Mouse (Mus musculus) frontal cortex, postnatal 36 days (tissue): ENCODE data around the gene Arxes1.
"Not testable (repeated sequence)": the region's sequence is repeated elsewhere in the genome, so short reads cannot be mapped to it uniquely, and the experiment has no call there.

ENCODE experiments used
- DNase-seq, 2 experiments: peaks; one replicate each; pipeline ENCODE4 v3.0.0; 2022; ENCODE audit warnings: low spot score in 2 of 2

Gene Arxes1

GRCm38 (mm10) chrX:136032799-136033763, at the start of gene Arxes1:
TSS of gene Arxes1 (plus strand) at chrX:136033367.
- DNase-seq = peak; percentile 23 to 30

GRCm38 (mm10) chrX:135984539-135985260, 48.5 kb upstream of the Arxes1 start:
- peak in 1 of 2 experiments; percentile 36 for DNase-seq

- DNase-seq = no peak
These were observed 46.9 kb upstream of the Arxes1 start for GRCm38 (mm10) chrX:135986267-135986666.

GRCm38 (mm10) chrX:135990661-135991060, 42.5 kb upstream of the Arxes1 start:
- no peak for DNase-seq

GRCm38 (mm10) chrX:135993192-135993594, 40.0 kb upstream of the Arxes1 start:
- not testable (repeated sequence) for DNase-seq

- DNase-seq = peak in 1 of 2 experiments; percentile 22
These were observed 39.5 kb upstream of the Arxes1 start, which contains the start of gene Arxes2 for GRCm38 (mm10) chrX:135993664-135994119. TSS of gene Arxes2 (plus strand) at chrX:135993824.

GRCm38 (mm10) chrX:136007199-136007843, 25.8 kb upstream of the Arxes1 start:
- DNase-seq = no peak

- DNase-seq = no peak
These were observed 18.8 kb upstream of the Arxes1 start for GRCm38 (mm10) chrX:136014392-136014791.

GRCm38 (mm10) chrX:136030331-136030730, 2.8 kb upstream of the Arxes1 start:
- no peak for DNase-seq

- no peak for DNase-seq
These were observed 10.6 kb downstream of the Arxes1 start for GRCm38 (mm10) chrX:136043726-136044125.

GRCm38 (mm10) chrX:136047528-136047927, 14.4 kb downstream of the Arxes1 start:
- DNase-seq = peak; percentile 48 to 74

- no peak for DNase-seq
These were observed 18.1 kb downstream of the Arxes1 start for GRCm38 (mm10) chrX:136051219-136051618.

GRCm38 (mm10) chrX:136060698-136061097, 27.5 kb downstream of the Arxes1 start:
- no peak for DNase-seq

GRCm38 (mm10) chrX:136067201-136067991, 34.2 kb downstream of the Arxes1 start:
- peak; percentile 9 to 11 for DNase-seq

- DNase-seq = peak; percentile 6 to 33
These were observed 34.9 kb downstream of the Arxes1 start, which contains the start of gene Bex2 for GRCm38 (mm10) chrX:136068020-136068419. TSS of gene Bex2 (minus strand) at chrX:136068236.
